Mouse (Mus musculus) erythroblast, embryonic 14.5 days (primary cell): ENCODE data around the gene Rab30.

ENCODE experiments used
- GATA1 ChIP-seq: IDR thresholded peaks from 2 replicates; pipeline ENCODE4 v1.6.1; 2012; ENCODE audit warnings: low read length, inconsistent platforms, mixed read lengths
- TAL1 ChIP-seq: IDR thresholded peaks from 3 replicates; pipeline ENCODE4 v1.6.1; 2012; ENCODE audit warnings: low read length, inconsistent platforms, mixed read lengths

DNA sequence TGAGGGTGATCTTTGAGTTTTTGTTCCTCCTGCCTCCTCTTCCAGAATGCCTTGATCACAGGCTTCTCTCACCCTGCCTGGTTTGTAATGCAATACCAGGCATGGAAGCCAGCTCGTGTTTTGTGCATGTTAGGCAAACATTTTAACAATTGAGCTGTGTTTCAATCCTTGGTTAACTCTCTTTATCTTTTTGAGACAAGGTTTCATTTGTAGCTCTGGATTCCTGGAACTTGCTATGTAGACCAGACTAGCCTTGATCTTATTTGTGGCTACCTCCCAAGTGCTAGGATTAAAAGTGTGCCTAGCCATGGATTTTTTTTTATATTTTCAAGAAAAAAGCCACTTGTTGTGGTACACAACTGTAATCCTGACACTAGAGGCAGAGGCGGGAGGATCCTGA is 35.9 kb upstream of the Rab30 start:
- TF ChIP-seq GATA1 = no peak
- TF ChIP-seq TAL1 = no peak
